Mouse (Mus musculus): ENCODE data around the gene Psma6.

DNA sequence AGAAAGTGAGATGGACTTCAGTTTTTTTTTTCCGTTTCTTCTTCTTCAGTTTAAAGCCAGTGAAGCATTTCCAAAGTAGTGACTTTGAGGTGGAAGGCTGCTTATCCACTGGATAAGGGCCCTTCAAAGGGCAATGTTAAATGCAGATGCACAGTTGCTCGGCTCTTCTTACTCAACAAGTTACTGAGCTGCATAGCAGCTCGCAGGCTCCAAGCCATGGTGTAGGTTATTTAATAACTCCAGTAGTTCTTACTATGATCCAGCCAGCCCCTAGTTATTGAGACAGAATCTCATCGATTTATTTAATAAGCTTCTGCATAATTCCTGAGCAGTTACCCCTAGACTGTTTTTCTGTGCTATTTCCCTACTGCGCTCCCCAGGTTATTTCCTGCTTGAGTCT is 31.2 kb downstream of the Psma6 start:
- TF ChIP-seq CTCF (IDR thresholded peaks at IDR 0.05; ENCODE audit: low read depth, low read length): no peak
- TF ChIP-seq POLR2A (IDR thresholded peaks at IDR 0.05; ENCODE audit: borderline replicate concordance, low read depth, low read length): no peak
